24 mouse cellular contexts compared by ENCODE assay signal in the genomic region with DNA sequence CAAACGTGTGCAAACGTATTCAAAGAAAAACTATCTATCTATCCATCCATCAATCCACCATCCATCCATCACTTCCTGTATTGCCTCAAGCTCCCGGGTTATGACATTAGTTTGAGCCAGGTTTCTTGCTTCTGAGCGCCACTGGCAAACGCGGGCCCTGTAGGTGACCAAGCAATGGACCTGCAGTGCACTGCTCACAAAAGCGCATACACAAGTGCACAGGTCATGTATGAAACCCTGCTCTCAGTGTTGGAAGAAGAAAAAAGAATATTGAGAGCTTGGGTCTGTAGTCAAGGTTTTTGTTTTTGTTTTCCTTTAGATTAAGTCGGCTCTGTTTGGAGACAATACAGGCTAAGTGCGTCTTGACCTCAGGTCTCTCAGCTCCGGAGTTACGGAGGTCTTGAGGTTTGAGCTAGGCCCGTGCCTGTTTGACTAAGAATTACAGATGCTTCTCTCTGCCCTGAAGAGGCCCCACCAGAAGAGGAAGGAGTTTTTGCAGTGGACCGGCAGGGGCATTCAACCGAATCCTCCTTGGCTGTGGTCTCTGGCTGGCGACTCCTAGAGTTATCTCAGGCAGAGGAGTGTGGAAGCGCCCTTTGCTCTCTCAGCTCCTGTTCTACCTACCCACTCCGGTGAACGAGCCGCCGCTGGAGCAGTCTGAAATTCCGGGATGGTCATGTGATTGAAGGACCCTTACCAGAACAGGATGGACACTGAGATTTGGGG. TPM values are rescaled to one million over a fixed set of nuclear protein-coding genes. Genes with fewer than 3 reads are reported as not detected.
DNase-seq lines count a peak whose midpoint lies in the region; ATAC-seq lines count a peak whose summit lies in the region.
"Had no signal": no experiment of that assay in that cellular context is flagged by ENCODE, and none has a peak within 500 bp of the region (broad histone marks: within the 10 kb centered on the region; RNA-seq: fewer than 3 reads in every experiment).

No protein-coding gene starts in this region.

- H3K36me3 ChIP-seq in forebrain, embryonic 10.5 days (replicated peaks), result no peaks in the 10 kb centered on the region
- no peaks in the 10 kb centered on the region for H3K36me3 ChIP-seq in forebrain, embryonic 15.5 days
- H3K36me3 ChIP-seq in midbrain, embryonic 11.5 days (ENCODE audit: control insufficient read depth, insufficient read depth, low read length), result no peaks in the 10 kb centered on the region
- H3K36me3 ChIP-seq in midbrain, embryonic 15.5 days (replicated peaks), result no peaks in the 10 kb centered on the region
- H3K36me3 ChIP-seq: neural tube, embryonic 12.5 days had no signal

- ATAC-seq in forebrain, embryonic 15.5 days (replicated peaks), result no peak
- ATAC-seq in midbrain, embryonic 11.5 days (ENCODE audit: low FRiP score), result no peak
- no peak for ATAC-seq in midbrain, embryonic 15.5 days (replicated peaks)
- ATAC-seq in granulocyte monocyte progenitor cell, adult 5-6 weeks (replicated peaks; ENCODE audit: poor library complexity, severe bottlenecking), result 0 out of 2 replicates have a peak, but pooled peaks have one; percentile 20
- ATAC-seq: forebrain, embryonic 16.5 days; inflammation-experienced regulatory T-cells, adult 6 months had no signal

- H3K4me1 ChIP-seq in forebrain, embryonic 10.5 days, result peaks cover 54% of the 10 kb centered on the region
- H3K4me1 ChIP-seq in forebrain, embryonic 15.5 days, result peaks cover 15% of the 10 kb centered on the region
- peaks cover 5% of the 10 kb centered on the region for H3K4me1 ChIP-seq in midbrain, embryonic 11.5 days (ENCODE audit: control insufficient read depth, insufficient read depth, low read length)
- H3K4me1 ChIP-seq in midbrain, embryonic 15.5 days, result peaks cover 6% of the 10 kb centered on the region; the same call in 1 of the 2 replicates

- H3K4me3 ChIP-seq in forebrain, embryonic 10.5 days, result no peak overlapping the region
- no peak overlapping the region for H3K4me3 ChIP-seq in forebrain, embryonic 15.5 days
- H3K4me3 ChIP-seq in midbrain, embryonic 11.5 days (ENCODE audit: low read depth, low read length), result no peak overlapping the region
- H3K4me3 ChIP-seq in midbrain, embryonic 15.5 days, result no peak overlapping the region
- H3K4me3 ChIP-seq: neural tube, embryonic 12.5 days had no signal

- no peak overlapping the region for H3K4me2 ChIP-seq in forebrain, embryonic 15.5 days (replicated peaks)
- no peak overlapping the region for H3K4me2 ChIP-seq in midbrain, embryonic 11.5 days
- H3K4me2 ChIP-seq in midbrain, embryonic 15.5 days, result no peak overlapping the region
- H3K4me2 ChIP-seq: heart, embryonic 11.5 days; liver, embryonic 11.5 days; neural tube, embryonic 12.5 days had no signal

- no peak overlapping the region for H3K27ac ChIP-seq in forebrain, embryonic 10.5 days
- H3K27ac ChIP-seq in forebrain, embryonic 15.5 days (replicated peaks), result no peak overlapping the region
- H3K27ac ChIP-seq in midbrain, embryonic 11.5 days (ENCODE audit: low read depth, low read length), result no peak overlapping the region
- no peak overlapping the region for H3K27ac ChIP-seq in midbrain, embryonic 15.5 days
- H3K27ac ChIP-seq: macrophage; neural tube, embryonic 12.5 days had no signal

- H3K9me3 ChIP-seq in forebrain, embryonic 10.5 days, result no peaks in the 10 kb centered on the region
- H3K9me3 ChIP-seq in forebrain, embryonic 15.5 days, result no peaks in the 10 kb centered on the region
- no peaks in the 10 kb centered on the region for H3K9me3 ChIP-seq in midbrain, embryonic 11.5 days (ENCODE audit: control insufficient read depth, low read length)
- H3K9me3 ChIP-seq in midbrain, embryonic 15.5 days, result no peaks in the 10 kb centered on the region
- H3K9me3 ChIP-seq: neural tube, embryonic 12.5 days had no signal

- peaks cover 100% of the 10 kb centered on the region for H3K27me3 ChIP-seq in forebrain, embryonic 10.5 days (ENCODE audit: poor library complexity, severe bottlenecking)
- peaks cover 85% of the 10 kb centered on the region for H3K27me3 ChIP-seq in forebrain, embryonic 15.5 days
- H3K27me3 ChIP-seq in midbrain, embryonic 11.5 days (ENCODE audit: control insufficient read depth, insufficient read depth, low read length), result peaks cover 94% of the 10 kb centered on the region
- peaks cover 83% of the 10 kb centered on the region for H3K27me3 ChIP-seq in midbrain, embryonic 15.5 days (replicated peaks)

- peak; percentile 53 for DNase-seq in forebrain, embryonic 10.5 days (ENCODE audit: extremely low spot score, low spot score)
- DNase-seq in midbrain, embryonic 11.5 days (ENCODE audit: low spot score, missing footprints), result peak; percentile 96
- no peak for DNase-seq in thymus, postnatal 4 days
- DNase-seq in frontal cortex, postnatal 14 days (ENCODE audit: low spot score in 2 of 2), result no peak
- no peak for DNase-seq in urinary bladder, postnatal 25 days (ENCODE audit: low spot score)
- DNase-seq: adrenal gland, adult 2 months; cerebellum, adult 11 months; gastrocnemius, postnatal 25 days; heart, postnatal 14 days; layer of hippocampus, postnatal 36 days; lung, adult 2 months; right cerebral cortex, postnatal 25 days had no signal

- WGBS in forebrain, embryonic 10.5 days, result under 1% methylated on average over 21 of the region's 21 CpGs
- WGBS in forebrain, embryonic 15.5 days, result 0% methylated on average over 21 of the region's 21 CpGs
- WGBS in midbrain, embryonic 11.5 days, result under 1% methylated on average over 21 of the region's 21 CpGs
- WGBS in midbrain, embryonic 15.5 days, result under 1% methylated on average over 21 of the region's 21 CpGs

- H3K9ac ChIP-seq in forebrain, embryonic 15.5 days (replicated peaks), result no peak overlapping the region
- no peak overlapping the region for H3K9ac ChIP-seq in midbrain, embryonic 11.5 days (ENCODE audit: low read length)
- H3K9ac ChIP-seq in midbrain, embryonic 15.5 days, result no peak overlapping the region
- H3K9ac ChIP-seq: neural tube, embryonic 12.5 days had no signal

RNA-seq across cellular contexts. Expression of gene Otp, which starts 4.8 kb away (rescaled TPM):
- 0.55 and 1.6 TPM in 2 replicates for polyA plus RNA-seq in forebrain, embryonic 10.5 days (2016; fragmentation: Nextera tagmentation; extraction: Ambion mirVana)
- polyA plus RNA-seq in forebrain, embryonic 15.5 days (2015; fragmentation: Nextera tagmentation; extraction: Ambion mirVana), result 1.4 and 3.6 TPM in 2 replicates
- polyA plus RNA-seq in midbrain, embryonic 11.5 days (2014; fragmentation: Nextera tagmentation; extraction: Ambion mirVana), result 2.0 and 2.4 TPM in 2 replicates
- 2.3 and 4.7 TPM in 2 replicates for polyA plus RNA-seq in midbrain, embryonic 15.5 days (2015; fragmentation: Nextera tagmentation; extraction: Ambion mirVana)
- total RNA-seq in granulocyte monocyte progenitor cell, adult 5-6 weeks (2014; fragmentation: Nextera tagmentation), result not detected in 2 replicates
- not detected in 2 replicates for total RNA-seq in granulocyte monocyte progenitor cell, adult 5-6 weeks (2017)
- total RNA-seq: adrenal gland, adult 2 months; gastrocnemius, postnatal 25 days; heart, postnatal 14 days had no signal
- polyA plus RNA-seq: adrenal gland, adult 2 months; heart, embryonic 11.5 days; inflammation-experienced regulatory T-cells, adult 6 months; kidney, embryonic 16.5 days; liver, embryonic 11.5 days; lung, adult 2 months; macrophage; stomach, embryonic 16.5 days; thymus, postnatal 0 days had no signal

Comparison
In these comparisons a context has a peak if more than half of its experiments do, and no peak if none do; other contexts are left out.
1. DNase-seq: peak in forebrain, embryonic 10.5 days (single experiment) and midbrain, embryonic 11.5 days (single experiment); none in thymus, postnatal 4 days (single experiment), frontal cortex, postnatal 14 days (0 of 2) and urinary bladder, postnatal 25 days (single experiment).